Mouse (Mus musculus) left cerebral cortex, adult 8-10 months (tissue): ENCODE data around the gene Top2a. TPM values are rescaled to one million over a fixed set of nuclear protein-coding genes. Genes with fewer than 3 reads are reported as not detected.
"Not testable (repeated sequence)": the region's sequence is repeated elsewhere in the genome, so short reads cannot be mapped to it uniquely, and the experiment has no call there.

Source experiments
- DNase-seq, 2 experiments: peaks; one replicate each; pipeline ENCODE4 v3.0.0; 2022; ENCODE audit warnings: low spot score in 2 of 2
- total RNA-seq, 4 experiments: library from RNA; stranded (reverse); gene quantifications; 2 replicates each; pipeline ENCODE4 v1.2.4; 2022

Gene Top2a
- total RNA-seq, 4 experiments from 2014 or later = 0.94 to 2.5 (median 1.4) TPM

DNA sequence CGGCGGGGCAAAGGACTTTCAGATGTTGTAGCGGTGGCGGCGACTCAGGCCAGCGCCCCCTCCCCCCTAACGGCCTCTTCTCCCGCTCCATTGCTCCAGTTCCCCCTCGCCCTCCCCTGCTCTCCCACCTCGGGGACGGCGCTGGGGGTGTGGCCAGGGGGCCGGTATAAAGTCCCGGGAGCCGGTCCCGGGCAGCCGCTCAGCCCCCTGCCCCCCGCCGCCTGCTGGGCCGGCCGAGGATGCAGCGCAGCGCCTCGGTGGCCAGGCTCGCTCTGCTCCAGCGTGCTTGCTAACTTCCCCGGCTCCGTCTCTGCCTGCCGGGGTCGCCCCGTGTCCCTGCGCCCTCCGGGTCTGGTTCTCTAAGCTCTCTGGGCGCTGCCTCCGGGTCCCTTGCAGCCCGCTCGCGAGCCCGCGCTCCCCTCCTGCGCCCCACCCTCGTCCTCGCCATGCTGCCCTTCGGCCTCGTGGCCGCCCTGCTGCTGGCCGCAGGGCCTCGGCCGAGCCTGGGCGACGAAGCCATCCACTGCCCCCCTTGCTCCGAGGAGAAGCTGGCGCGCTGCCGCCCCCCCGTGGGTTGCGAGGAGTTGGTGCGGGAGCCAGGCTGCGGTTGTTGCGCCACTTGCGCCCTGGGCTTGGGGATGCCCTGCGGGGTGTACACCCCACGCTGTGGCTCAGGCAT, 17.2 kb upstream of the Top2a start, which contains the start of gene Igfbp4:
TSS of gene Igfbp4 (plus strand) at position 194 of the 679 bp plus-strand sequence.
- DNase-seq = no peak

DNA sequence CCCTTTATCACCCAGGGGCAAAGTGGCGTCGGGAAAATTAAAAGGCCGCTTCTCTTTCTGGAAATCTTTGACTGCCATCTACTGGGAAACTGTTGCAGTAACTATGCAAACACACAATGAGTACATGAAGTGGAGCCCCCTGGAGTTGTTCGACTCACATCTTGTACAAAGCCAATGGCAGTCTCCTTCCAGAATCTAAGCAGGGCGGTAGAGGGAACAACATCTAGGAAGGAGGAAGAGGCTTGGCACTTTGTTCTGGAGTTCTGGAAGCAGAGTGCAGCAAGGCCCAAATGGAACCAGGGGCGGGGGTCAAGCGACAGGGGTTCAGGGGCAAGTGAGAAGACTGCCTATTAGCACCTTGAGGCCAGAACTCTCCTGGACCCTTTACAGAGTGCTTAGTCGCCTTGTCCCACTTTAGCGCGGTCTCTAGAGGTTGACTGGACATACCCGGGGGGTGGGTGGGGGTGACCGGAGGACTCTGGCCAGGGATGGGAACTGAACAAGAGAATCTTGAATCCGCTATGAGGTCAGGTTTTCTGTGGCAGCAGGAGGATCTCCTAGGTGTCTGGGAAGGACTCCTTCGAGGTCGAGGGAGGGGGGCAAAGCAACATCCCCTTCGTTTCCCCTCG, 16.5 kb upstream of the Top2a start:
- DNase-seq = no peak

DNA sequence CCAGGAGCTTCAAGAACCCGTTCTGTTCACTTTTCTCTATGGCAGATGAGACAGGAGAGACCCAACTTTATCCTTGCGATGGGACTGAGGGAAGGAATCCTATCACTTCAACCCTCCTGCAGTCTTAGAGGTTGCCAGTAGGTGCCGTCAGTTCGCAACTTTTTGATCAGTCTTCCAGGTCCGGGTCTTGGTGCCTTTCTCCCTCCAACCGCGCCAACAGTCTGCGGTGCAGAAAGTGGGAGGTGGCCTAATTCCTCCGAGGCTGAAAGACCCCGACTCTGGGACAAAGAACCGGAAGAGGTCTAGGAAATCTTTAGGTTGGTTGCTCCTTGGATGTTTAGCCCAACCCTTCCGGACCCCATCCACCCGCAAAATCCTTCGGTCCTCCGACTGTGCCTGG, 15.8 kb upstream of the Top2a start:
- peak in 1 of 2 experiments; percentile 66 for DNase-seq

DNA sequence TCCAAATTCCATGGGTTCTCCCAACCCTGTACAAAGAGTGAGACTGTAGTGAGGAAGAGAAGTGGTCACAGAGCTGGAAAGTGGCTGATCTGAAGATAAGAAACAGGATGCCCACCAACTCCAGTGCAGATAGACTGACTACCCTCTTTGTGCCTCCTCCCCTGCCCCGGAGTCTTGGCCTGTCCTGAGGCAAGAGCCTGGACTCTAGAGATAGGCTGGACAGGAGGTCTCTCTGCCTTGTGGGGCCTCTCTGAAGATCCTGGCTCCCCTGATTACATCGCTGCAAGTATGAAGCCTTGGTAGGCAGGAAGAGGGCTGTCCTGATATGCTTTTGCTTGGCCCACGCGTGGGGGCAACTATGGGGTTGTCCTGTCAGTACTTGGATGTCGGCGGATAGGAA, 12.3 kb upstream of the Top2a start:
- no peak for DNase-seq

DNA sequence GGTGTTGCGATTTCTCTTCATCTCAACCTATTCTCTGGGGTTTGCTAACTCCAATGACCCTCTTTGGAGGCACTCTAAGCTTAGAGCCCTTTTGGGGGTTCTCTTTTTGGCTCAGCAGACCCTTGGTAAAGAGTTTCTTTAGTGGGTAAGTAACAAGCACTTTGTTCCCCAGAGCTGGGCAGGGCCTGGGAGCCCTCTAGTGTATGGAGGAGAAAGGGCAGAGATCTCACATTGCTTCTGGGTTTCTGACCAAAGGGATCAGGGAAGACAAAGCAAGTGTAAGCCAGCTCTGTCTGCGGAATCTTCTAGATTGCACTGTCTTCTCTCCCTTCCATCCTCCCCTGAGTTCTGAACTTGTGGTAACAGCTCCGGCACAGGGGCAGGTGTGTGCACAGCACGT, 11.4 kb upstream of the Top2a start:
- no peak for DNase-seq

DNA sequence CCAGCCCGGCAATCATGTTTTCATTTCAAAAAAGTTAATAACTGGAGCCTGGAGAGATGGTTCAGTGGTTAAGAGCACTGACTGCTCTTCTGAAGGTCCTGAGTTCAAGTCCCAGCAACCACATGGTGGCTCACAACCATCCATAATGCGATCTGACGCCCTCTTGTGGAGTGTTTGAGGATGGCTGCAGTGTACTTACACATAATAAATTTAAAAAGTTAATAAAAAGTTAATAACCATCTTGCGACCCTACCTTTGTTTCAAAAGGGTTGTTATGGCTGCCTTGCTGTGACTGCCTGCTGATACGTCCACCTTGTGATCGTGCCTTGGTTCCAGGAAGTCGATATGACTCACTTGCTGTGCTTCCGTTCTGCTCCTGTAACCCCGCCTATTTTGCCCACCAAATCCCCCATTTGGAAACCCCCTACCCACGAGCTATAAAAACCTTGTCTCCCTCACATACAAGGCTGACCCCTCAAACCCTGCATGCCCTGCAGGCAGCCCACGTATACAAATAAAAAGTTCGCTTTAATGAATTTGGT, 3.0 kb upstream of the Top2a start:
- DNase-seq = no peak

DNA sequence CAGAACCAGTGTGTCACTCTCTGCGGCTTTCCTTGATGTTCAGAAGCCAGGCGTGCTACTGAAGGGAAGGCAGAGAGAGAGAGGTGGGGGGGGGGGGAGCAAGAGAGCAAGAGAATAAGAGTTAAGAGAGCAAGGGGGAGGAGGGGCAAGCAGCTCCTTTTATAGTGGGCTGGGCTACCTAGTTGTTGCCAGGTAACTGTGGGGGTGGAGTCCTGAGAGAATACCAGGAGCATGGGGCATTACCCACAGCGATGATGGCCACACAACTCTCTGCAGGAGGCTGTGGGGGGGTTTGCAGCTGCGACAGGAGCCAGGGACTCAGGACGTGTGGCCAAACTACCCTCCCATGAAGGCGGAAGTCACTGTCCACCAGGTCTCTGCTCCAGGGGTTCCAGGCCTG, 1.9 kb upstream of the Top2a start:
- DNase-seq = no peak

DNA sequence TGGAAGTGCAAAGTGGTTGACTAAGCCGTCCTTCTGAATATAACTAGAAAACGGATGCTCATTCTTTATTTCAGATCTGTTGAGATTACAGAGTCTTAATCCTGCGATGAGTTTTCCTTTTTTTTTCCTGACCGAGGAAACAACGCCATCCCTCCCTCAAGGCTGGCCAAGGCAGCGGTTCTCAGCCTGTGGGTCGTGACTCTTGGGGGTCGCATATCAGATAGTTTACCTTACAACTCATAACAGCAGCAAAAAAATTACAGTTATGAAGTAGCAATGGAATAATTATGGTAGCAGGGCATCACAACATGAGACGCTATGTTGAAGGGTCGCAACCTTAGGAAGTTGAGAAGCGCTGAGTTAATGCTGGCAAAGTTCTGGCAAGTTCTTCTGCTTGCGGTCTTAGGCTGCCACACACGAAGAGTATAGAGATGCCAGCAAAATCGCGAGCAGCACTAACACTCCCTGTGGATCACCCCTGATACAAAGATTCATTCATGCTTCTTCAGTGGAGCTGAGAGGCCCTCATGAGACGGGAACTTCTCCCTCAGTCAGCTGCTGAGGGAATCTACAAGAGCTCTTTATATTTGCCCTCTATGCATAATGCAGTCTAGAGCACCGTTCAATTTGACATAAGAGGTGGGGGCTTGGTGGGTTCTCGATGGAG, 612 bp upstream of the Top2a start:
- DNase-seq = no peak

DNA sequence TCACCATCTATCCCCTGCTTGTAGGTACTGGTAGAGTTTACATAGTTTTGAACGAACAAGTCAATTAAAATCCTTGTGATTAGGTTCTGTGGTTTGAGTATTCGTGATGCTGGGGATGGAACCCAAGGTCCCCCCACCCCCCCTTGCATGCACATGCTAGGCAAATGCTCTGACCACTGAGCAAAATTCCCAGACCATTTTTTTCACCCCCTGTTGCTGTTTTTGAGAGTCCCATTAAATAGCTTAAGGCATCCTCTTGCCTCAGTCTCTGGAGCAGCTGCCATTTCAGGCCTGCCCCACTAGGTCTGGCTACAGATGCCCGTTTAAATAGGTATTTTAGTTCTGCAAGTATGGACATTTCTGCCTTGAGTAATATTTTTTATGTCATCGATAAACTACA, 895 bp downstream of the Top2a start:
- DNase-seq = no peak

DNA sequence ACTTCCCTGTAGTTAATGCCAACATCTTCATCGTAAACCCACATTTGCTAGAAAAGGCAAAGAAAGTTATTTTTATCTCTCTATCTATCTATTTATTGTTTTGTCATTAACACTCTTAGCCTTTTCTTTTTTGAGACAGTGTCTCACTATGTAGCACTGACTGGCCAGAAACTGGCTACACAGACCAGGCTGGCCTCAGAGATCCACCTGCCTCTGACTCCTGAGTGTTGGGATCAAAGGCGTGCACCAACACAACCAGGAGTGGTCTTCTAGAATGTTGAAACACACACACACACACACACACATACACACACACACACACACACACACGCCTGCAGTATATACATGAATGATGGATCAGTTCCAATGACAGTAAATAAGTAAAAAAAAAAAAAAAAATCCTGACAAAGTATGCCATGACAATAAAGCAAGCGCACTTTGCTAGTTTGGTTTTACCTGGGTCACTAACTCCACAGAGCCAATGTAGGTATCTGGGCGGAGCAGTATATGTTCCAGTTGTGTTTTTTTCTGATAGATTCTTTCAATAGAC, 1.5 kb downstream of the Top2a start:
- DNase-seq = no peak

DNA sequence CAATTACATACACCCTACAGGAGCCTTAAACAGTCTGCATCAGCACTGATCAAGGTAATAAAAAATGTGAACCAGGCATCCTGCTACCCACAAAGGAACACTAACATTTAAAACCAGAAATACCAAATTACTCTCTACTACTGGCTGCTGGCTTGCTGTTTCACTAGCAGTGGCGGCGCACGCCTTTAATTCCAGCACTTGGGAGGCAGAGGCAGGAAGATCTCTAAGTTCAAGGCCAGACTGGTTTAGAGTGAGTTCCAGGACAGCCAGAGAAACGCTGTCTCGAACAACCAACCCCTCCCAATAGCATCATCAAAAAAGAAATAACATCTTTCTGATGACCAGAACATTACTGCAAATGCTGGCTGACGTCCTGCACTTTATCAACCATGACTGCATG, 4.1 kb downstream of the Top2a start:
- no peak for DNase-seq

DNA sequence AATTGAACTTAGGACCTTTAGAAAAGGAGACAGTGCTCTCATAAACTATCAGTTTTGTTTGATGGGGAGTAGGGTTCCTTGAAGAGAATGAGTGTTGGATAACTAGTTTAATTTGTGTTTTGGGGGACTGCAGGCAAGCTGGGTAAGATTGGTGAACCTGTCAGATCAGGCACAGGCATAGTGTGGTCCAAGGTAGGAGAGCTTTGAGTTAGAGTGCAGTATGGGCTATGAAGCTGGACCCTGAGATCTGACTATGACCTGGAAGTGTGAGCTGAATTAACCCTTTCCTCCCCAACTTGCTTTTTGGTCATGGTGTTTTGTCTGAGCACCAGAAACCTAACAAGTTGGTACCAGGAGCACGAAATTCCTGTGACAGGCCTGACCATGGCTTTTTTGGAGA, 10.1 kb downstream of the Top2a start:
- DNase-seq = no peak

DNA sequence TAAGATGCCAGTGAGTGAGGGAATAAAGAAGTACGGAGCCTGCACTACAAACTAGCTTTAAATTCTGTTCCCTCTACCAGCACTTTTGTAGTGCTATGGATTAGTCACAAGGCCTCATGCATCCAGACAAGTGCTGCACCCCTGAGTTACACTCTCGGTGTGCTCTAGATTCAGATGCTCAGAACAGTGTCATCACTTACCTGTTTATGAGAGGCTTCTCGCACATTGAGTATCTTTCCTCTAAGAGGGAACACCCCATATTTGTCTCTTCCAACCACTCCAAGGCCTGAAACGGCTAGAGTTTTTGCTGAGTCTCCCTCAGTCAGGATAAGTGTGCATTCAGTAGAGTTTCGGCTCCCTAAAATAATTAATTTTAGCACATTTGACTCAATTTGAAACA, 13.3 kb downstream of the Top2a start:
- DNase-seq = no peak

DNA sequence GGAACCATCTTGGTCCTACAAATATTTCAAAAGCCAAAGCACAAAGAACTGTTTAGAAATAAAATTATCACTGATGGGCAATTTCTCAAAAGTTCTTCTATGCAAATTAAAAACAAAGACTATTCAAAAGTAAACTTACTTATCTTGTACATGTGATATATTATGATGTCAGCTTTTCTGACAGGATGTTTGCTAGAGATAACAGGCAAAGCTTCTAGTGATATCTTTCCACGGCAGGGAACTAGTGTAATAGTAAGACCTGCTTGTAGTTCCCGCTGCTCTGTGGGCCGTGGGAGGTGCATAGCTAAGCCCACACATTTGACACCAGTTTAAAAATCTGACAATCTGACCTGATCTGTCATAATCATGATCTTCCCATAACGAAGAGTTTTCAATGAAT, 13.9 kb downstream of the Top2a start:
- DNase-seq = no peak

DNA sequence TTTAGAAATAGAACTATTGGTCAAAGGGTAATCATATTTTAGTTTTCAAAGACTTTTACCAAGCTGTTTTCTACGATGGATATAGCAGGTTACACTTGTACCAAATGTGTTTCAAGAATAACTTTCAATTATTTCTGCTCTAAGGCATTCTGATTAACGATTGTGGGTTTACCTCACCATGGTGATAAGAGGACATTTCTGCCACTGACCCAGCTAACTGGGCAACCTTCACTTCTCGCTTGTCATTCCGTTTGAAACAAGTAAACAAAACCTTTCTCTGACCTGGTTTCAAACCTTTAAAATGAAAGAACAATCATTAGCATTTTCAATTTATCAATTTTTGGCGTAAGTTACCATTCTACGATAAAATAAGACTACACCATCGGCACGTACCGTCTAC, 17.2 kb downstream of the Top2a start:
- DNase-seq = no peak

DNA sequence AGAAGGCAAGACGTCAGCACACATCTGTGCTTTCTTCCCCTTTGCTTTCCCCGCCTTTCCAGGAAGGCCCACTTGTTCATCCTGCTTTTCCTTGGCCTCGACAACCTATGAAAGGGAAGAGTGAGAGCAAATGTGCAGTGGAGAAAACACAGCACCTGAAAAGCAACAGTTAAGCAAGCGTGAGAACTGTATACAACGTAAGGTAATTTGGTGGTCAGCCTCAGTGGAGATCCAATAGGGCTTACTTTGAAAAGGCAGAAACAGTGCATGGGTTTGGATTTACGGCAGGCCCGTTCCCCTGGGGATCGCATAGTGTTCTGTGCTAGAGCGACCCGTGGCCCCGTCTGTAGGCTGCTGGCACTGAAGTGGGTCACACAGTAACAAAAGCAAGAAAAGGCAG, 24.7 kb downstream of the Top2a start:
- no peak for DNase-seq

DNA sequence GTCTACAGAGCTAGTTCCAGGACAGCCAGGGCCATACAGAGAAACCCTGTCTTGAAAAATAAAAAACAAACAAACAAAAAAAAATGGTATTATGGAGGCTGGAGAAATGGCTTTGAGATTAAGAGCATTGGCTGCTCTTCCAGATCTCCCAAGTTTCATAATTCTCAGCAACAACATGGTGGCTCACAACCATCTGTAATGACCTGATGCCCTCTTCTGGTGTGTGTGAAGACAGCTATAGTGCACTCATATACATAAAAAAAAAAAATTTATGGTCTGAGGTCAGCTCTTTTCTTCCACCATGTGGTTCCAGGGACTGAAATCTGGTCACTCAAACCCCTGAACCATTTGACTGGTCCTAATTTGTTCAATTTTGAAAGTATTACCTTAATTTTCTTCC, 25.2 kb downstream of the Top2a start:
- no peak for DNase-seq

DNA sequence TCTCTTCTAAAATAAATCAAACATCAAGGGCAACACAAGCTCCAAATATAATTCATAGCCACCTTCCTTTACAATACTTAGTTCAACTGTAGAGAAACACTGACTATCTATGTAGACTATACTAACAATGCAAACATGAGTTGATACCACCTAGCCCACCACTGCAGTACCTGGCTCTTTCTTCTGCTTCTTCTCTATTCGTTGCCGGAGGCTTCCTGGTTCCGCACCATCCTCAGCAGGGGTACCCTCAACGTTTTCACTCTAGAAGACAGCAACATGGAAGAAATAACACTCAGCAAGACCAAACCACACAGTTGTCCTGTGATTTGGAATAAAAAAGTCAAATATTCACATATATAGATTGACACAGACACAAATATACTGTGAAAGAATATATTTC, 26.3 kb downstream of the Top2a start:
- no peak for DNase-seq

DNA sequence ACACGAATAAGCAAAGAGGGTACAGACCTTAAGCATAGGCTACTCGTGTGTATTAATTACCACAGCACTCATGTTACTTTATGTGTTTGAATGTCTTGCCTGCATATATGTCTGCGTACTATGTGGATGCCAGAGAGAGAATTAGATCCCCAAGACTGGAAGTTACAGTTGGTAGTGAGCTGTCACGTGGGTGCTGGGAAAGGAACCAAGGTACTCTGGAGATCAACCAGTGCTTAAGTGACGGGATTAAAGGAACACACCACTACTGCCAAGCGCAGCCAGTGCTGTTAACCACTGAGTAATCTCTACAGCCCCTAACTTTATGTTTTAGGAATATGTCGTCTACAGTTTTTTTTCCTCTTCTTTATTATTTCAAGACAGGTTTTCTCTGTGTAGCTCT, 28.0 kb downstream of the Top2a start:
- DNase-seq = no peak

DNA sequence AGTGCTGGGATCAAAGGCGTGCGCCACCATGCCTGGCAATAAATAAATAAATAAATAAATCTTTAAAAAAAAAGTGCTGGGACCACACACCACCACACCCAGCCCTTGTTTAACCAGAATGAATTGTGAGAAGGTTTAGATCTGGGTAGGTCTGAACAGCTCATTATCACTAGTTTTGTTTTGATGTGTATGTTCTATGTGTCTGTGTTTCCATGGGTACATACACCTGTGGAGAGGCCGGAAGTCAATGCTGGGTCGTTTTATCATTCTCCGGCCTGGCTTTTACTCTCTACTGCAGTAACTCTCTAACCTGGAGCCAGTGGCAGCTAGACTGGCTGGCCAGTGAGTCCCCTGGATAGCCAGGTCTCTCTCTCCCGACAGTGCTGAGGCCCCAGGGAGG, 33.1 kb downstream of the Top2a start:
- DNase-seq = no peak

DNA sequence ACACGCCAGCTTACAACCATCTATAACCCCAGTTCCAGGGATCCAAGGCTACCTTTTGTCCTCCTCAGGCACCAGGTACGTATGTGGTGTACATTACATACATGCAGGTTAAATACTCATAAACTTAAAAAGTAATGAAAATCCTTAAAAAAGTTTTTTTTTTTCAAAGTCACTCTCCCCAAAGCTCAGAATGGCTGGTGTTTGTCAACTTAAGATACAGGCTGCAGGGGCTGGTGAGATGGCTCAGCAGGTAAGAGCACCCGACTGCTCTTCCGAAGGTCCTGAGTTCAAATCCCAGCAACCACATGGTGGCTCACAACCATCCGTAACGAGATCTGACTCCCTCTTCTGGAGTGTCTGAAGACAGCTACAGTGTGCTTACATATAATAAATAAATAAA, 35.7 kb downstream of the Top2a start:
- DNase-seq = not testable (repeated sequence)

DNA sequence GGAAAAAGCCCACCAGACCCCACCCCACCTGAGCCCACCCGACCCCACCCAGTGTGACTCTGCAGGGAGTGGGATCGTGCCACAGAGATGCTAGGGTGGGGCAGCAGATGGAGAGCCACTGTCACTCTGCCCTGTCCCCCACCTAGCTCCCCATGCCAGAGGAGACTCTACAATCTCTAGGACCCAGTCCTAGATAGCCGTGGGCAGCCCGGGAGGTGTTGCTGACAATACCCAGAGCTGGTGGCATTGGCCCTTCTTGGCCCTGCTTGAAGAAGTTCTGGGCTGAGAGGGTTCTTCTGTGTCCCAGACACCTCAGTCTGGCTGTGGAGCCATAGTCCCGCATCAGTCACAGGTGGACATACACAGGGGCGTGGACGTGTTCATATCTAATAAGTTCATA, 38.4 kb downstream of the Top2a start:
- DNase-seq = no peak
